Mouse (Mus musculus): Measurements from ENCODE around the gene Zfp367. TPM values are rescaled to one million over a fixed set of nuclear protein-coding genes. Genes with fewer than 3 reads are reported as not detected.

The Zfp367 gene
- polyA plus RNA-seq, 1 experiment from 2014 or later: 13.1 TPM

DNA sequence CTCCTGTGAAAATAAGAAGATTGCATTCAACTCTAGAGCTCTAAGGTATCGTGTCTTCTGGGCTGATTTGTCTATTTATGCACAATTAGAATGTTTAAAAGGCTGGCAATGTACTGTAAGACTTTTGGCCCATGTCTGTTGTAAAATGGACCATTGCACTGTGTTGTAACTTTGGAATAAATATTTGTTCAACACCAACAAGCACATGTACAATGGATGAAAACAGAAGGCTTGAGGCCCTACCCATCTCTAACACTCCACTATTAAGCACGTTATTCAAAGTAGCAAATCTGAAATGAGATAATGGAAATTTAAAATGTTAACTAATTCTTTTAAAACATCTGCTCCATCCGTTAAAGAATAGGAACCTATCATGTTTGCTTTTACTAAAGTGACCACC is 45.9 kb downstream of the Zfp367 start:
- no peaks in the 10 kb centered on the region for H3K27me3 ChIP-seq (ENCODE audit: insufficient read depth, low read length)
- no peak for TF ChIP-seq CTCF (IDR thresholded peaks at IDR 0.05; ENCODE audit: low read depth)
- H3K4me3 ChIP-seq (replicated peaks; ENCODE audit: low read depth, low read length): no peak overlapping the region
- no peaks in the 10 kb centered on the region for H3K9me3 ChIP-seq (replicated peaks; ENCODE audit: low read length)
- no peak for DNase-seq (ENCODE audit: low spot score)
- H3K27ac ChIP-seq: no peak overlapping the region
- H3K36me3 ChIP-seq (ENCODE audit: insufficient read depth, low read length): no peaks in the 10 kb centered on the region
- H3K4me2 ChIP-seq (ENCODE audit: low read length): no peak overlapping the region
- H3K4me1 ChIP-seq (replicated peaks; ENCODE audit: insufficient read depth, low read length): peaks cover 4% of the 10 kb centered on the region; the same call in 1 of the 2 replicates
- no peak for ATAC-seq (replicated peaks; ENCODE audit: low FRiP score, low read depth)
- no peak overlapping the region for H3K9ac ChIP-seq (ENCODE audit: low read depth, low read length)
- WGBS: 65% methylated on average over 3 of the region's 3 CpGs

DNA sequence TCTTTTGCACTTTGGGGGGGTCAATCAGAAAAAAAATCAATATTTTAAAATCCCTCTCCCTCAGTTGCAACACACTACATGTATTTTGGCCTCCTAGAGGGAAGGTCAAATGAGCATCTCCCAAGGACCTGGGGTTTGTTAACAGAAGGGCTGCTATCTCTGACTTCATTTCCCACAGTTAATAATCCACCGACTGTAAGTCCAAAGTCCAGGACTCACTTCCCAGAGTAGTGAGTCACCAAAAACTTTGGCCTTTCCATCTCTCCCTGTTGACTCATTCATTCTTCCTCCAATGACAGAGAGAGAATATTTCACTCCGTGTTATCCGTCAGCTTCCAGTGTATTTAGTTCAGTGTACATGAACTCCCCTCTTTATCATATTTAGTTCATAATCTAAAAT is 47.3 kb downstream of the Zfp367 start:
- no peak for DNase-seq (ENCODE audit: low spot score)
- H3K9me3 ChIP-seq (replicated peaks; ENCODE audit: low read length): no peaks in the 10 kb centered on the region
- TF ChIP-seq CTCF (IDR thresholded peaks at IDR 0.05; ENCODE audit: low read depth): no peak
- H3K36me3 ChIP-seq (ENCODE audit: insufficient read depth, low read length): no peaks in the 10 kb centered on the region
- 68% methylated on average over 3 of the region's 3 CpGs for WGBS
- H3K9ac ChIP-seq (ENCODE audit: low read depth, low read length): no peak overlapping the region
- peaks cover 4% of the 10 kb centered on the region; the same call in 1 of the 2 replicates for H3K4me1 ChIP-seq (replicated peaks; ENCODE audit: insufficient read depth, low read length)
- H3K27ac ChIP-seq: no peak overlapping the region
- no peak overlapping the region for H3K4me3 ChIP-seq (replicated peaks; ENCODE audit: low read depth, low read length)
- H3K27me3 ChIP-seq (ENCODE audit: insufficient read depth, low read length): no peaks in the 10 kb centered on the region
- peak; percentile 59; the same call in 1 of the 2 replicates for ATAC-seq (replicated peaks; ENCODE audit: low FRiP score, low read depth)
- H3K4me2 ChIP-seq (ENCODE audit: low read length): no peak overlapping the region

DNA sequence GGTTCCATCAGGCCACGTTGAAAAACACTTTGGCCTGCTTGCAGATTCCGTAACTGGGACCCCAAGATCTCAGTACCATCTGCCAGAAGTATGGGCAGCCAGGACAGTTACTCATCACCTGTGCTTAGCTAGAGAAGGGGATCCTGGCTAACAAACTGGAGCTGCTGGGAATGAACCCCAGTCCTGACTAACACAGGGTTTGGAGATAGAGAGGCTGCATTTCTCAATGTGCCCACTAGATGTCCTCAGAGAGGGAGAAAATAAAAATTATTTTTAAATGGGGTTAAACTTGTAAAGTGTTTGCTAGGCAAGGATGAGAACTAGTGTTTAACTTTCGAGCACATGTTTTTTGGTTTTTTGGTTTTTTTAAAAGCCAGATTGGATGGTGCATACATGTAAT is 52.8 kb downstream of the Zfp367 start:
- Histone ChIP-seq H3K9me3 (replicated peaks; ENCODE audit: low read length) (no peaks in the 10 kb centered on the region), H3K27ac (no peak overlapping the region), H3K4me3 (replicated peaks; ENCODE audit: low read depth, low read length) (no peak overlapping the region), H3K4me1 (replicated peaks; ENCODE audit: insufficient read depth, low read length) (no peaks in the 10 kb centered on the region), H3K27me3 (ENCODE audit: insufficient read depth, low read length) (no peaks in the 10 kb centered on the region), H3K36me3 (ENCODE audit: insufficient read depth, low read length) (0 out of 2 replicates have a peak, but pooled peaks cover 3% of the 10 kb centered on the region), H3K4me2 (ENCODE audit: low read length) (no peak overlapping the region), H3K9ac (ENCODE audit: low read depth, low read length) (no peak overlapping the region)
- TF ChIP-seq CTCF (IDR thresholded peaks at IDR 0.05; ENCODE audit: low read depth): peak; percentile 79
- 65% methylated on average over 3 of the region's 3 CpGs for WGBS
- 0 out of 2 replicates have a peak, but pooled peaks have one; percentile 59 for ATAC-seq (replicated peaks; ENCODE audit: low FRiP score, low read depth)
- DNase-seq (ENCODE audit: low spot score): peak; percentile 75

DNA sequence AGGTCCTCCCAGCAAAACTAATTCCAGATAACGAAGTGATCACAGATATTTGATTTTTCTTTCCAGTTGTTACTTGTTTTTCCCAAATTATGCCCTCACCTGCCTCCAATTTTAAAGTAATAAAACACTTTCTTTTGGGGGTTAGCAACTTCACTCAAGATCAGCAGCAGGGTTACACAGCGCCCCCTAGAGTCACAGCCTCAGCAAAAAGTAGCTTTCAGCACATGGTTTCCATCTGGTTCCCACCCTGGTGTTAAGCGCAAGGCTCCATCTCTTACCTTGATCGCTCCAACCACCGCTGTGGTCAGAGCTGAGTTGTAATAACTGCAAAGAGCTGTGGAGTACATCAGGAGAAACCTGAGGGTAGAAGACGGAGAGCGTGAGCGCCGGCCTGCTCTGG is 54.0 kb downstream of the Zfp367 start:
- peak; percentile 64 for TF ChIP-seq CTCF (IDR thresholded peaks at IDR 0.05; ENCODE audit: low read depth)
- no peak for DNase-seq (ENCODE audit: low spot score)
- Histone ChIP-seq H3K4me3 (replicated peaks; ENCODE audit: low read depth, low read length) (no peak overlapping the region), H3K36me3 (ENCODE audit: insufficient read depth, low read length) (0 out of 2 replicates have a peak, but pooled peaks cover 3% of the 10 kb centered on the region), H3K9ac (ENCODE audit: low read depth, low read length) (no peak overlapping the region), H3K4me1 (replicated peaks; ENCODE audit: insufficient read depth, low read length) (no peaks in the 10 kb centered on the region), H3K9me3 (replicated peaks; ENCODE audit: low read length) (no peaks in the 10 kb centered on the region), H3K4me2 (ENCODE audit: low read length) (no peak overlapping the region), H3K27me3 (ENCODE audit: insufficient read depth, low read length) (no peaks in the 10 kb centered on the region), H3K27ac (no peak overlapping the region)
- 77% methylated on average over 9 of the region's 9 CpGs for WGBS
- ATAC-seq (replicated peaks; ENCODE audit: low FRiP score, low read depth): no peak

DNA sequence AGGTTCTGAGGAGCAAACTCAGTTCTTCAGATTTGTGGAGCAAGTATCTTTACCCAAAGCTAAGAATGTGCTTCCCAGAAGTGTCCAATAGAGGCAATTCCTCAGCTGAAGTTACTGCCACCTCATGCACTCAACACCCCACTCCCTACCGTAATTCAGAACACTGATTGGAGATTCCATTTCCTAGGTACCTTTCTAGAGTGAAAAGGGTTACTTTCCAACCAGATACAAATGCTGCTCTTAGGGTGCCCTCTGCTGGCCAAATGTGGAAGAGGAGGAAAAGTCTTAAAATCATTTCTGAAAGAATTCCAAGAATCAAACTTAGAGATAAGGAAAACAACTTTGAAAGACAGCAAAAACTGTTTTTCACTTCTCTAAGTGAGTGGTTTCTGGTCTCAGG is 59.7 kb downstream of the Zfp367 start:
- Histone ChIP-seq H3K36me3 (ENCODE audit: insufficient read depth, low read length) (0 out of 2 replicates have a peak, but pooled peaks cover 3% of the 10 kb centered on the region), H3K4me3 (replicated peaks; ENCODE audit: low read depth, low read length) (no peak overlapping the region), H3K9ac (ENCODE audit: low read depth, low read length) (no peak overlapping the region), H3K4me1 (replicated peaks; ENCODE audit: insufficient read depth, low read length) (no peaks in the 10 kb centered on the region), H3K9me3 (replicated peaks; ENCODE audit: low read length) (no peaks in the 10 kb centered on the region), H3K27ac (no peak overlapping the region), H3K27me3 (ENCODE audit: insufficient read depth, low read length) (no peaks in the 10 kb centered on the region), H3K4me2 (ENCODE audit: low read length) (no peak overlapping the region)
- ATAC-seq (replicated peaks; ENCODE audit: low FRiP score, low read depth) (no peak), DNase-seq (ENCODE audit: low spot score) (peak; percentile 90)
- 0% methylated on average over 1 of the region's 1 CpGs for WGBS
- TF ChIP-seq CTCF (IDR thresholded peaks at IDR 0.05; ENCODE audit: low read depth): peak; percentile 98

DNA sequence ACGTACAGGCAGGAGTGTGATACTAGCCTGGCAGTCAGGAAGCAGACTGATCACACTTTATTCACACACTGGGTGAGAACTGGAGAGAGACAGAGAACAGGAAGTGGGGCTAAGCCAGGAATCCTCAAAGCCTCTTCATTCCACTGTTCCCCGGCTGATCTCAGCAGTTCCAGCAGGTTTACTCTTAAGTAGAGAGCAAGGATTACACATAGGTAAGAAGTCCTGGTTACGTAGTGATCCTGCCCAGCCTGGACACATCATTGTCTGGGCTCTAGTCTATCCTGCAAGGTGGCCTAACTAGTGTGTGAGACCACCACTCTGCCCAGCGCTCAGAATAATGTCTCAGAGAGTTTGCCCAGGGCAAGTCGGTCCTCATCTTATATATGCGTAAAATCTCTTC is 60.2 kb downstream of the Zfp367 start:
- no peak overlapping the region for H3K27ac ChIP-seq
- 60% methylated on average over 6 of the region's 6 CpGs for WGBS
- no peak for TF ChIP-seq CTCF (IDR thresholded peaks at IDR 0.05; ENCODE audit: low read depth)
- DNase-seq (ENCODE audit: low spot score) (no peak), ATAC-seq (replicated peaks; ENCODE audit: low FRiP score, low read depth) (no peak)
- H3K9ac ChIP-seq (ENCODE audit: low read depth, low read length): no peak overlapping the region
- no peak overlapping the region for H3K4me2 ChIP-seq (ENCODE audit: low read length)
- no peaks in the 10 kb centered on the region for H3K9me3 ChIP-seq (replicated peaks; ENCODE audit: low read length)
- H3K27me3 ChIP-seq (ENCODE audit: insufficient read depth, low read length): no peaks in the 10 kb centered on the region
- no peaks in the 10 kb centered on the region for H3K4me1 ChIP-seq (replicated peaks; ENCODE audit: insufficient read depth, low read length)
- 0 out of 2 replicates have a peak, but pooled peaks cover 3% of the 10 kb centered on the region for H3K36me3 ChIP-seq (ENCODE audit: insufficient read depth, low read length)
- no peak overlapping the region for H3K4me3 ChIP-seq (replicated peaks; ENCODE audit: low read depth, low read length)

DNA sequence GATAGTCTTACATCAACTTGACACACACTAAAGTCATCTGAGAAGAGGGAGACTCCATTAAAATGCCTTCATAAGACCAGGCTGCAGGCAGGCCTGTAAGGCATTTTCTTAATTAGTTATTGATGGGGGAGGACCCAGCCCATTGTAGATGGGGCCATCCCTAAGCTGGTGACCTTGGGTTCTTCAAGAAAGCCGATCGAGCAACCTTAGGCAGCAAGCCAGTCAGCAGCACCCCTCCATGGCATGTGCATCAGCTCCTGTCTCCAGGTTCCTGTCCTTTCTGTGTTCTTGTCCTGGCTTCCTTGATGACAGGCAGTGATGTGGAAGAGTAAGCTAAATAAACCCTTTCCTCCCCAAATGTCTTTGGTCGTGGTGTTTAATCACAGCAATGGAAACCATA is 60.9 kb downstream of the Zfp367 start:
- 0 out of 2 replicates have a peak, but pooled peaks cover 3% of the 10 kb centered on the region for H3K36me3 ChIP-seq (ENCODE audit: insufficient read depth, low read length)
- WGBS: 35% methylated on average over 3 of the region's 3 CpGs
- H3K4me3 ChIP-seq (replicated peaks; ENCODE audit: low read depth, low read length): no peak overlapping the region
- TF ChIP-seq CTCF (IDR thresholded peaks at IDR 0.05; ENCODE audit: low read depth): no peak
- no peaks in the 10 kb centered on the region for H3K4me1 ChIP-seq (replicated peaks; ENCODE audit: insufficient read depth, low read length)
- no peaks in the 10 kb centered on the region for H3K9me3 ChIP-seq (replicated peaks; ENCODE audit: low read length)
- ATAC-seq (replicated peaks; ENCODE audit: low FRiP score, low read depth) (no peak), DNase-seq (ENCODE audit: low spot score) (peak; percentile 34)
- no peak overlapping the region for H3K4me2 ChIP-seq (ENCODE audit: low read length)
- no peak overlapping the region for H3K27ac ChIP-seq
- H3K27me3 ChIP-seq (ENCODE audit: insufficient read depth, low read length): no peaks in the 10 kb centered on the region
- no peak overlapping the region for H3K9ac ChIP-seq (ENCODE audit: low read depth, low read length)

Data from kidney, postnatal 0 days (tissue).